8 mouse cellular contexts compared by ENCODE assay signal in the genomic region with DNA sequence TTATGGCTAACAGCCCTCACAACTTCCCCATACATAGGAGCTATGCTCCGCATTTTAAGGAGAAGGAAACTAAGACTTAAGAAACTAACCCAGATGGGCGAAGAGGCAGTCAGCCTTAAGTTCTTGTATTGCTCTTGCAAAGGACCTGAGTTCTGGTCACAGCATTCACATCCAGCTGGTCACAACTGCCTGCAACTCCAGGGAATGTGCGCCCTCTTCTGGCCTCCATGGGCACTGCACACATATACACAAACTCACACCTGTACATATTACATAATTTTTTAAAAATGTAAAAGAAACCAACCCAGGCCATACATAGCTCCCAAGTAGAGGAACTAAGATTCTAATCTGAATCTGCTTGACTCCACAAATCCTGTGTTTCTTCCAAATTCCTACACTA. TPM values are rescaled to one million over a fixed set of nuclear protein-coding genes. Genes with fewer than 3 reads are reported as not detected.
DNase-seq lines count a peak whose midpoint lies in the region; ATAC-seq and TF ChIP-seq lines count a peak whose summit lies in the region.
"Had no signal": no experiment of that assay in that cellular context is flagged by ENCODE, and none has a peak within 500 bp of the region (broad histone marks: within the 10 kb centered on the region; RNA-seq: fewer than 3 reads in every experiment).

No protein-coding gene starts in this region.

- H3K27me3 ChIP-seq in forebrain, embryonic 12.5 days = no peaks in the 10 kb centered on the region
- H3K27me3 ChIP-seq in heart, embryonic 12.5 days (replicated peaks) = no peaks in the 10 kb centered on the region

- no peaks in the 10 kb centered on the region for H3K36me3 ChIP-seq in ES-E14 (ENCODE audit: control insufficient read depth, insufficient read depth, low read length, poor library complexity, severe bottlenecking)
- H3K36me3 ChIP-seq in forebrain, embryonic 12.5 days (replicated peaks) = no peaks in the 10 kb centered on the region
- H3K36me3 ChIP-seq in heart, embryonic 12.5 days = no peaks in the 10 kb centered on the region
- H3K36me3 ChIP-seq: limb, embryonic 13.5 days had no signal

- in situ Hi-C loops in ES-E14 (cut with MboI; ENCODE audit: low sequenced_read_pairs in 2 of 2, unreplicated experiment in 2 of 2) = loop anchor here in 1 of 2 experiments (10.0 kb wide), 1 partner anchor 112 kb away; no protein-coding TSS in a partner anchor

- H3K9ac ChIP-seq in ES-E14 (ENCODE audit: insufficient read depth, low read depth, low read length, poor library complexity, severe bottlenecking) = no peak overlapping the region
- no peak overlapping the region for H3K9ac ChIP-seq in forebrain, embryonic 12.5 days
- no peak overlapping the region for H3K9ac ChIP-seq in heart, embryonic 12.5 days
- H3K9ac ChIP-seq: limb, embryonic 13.5 days had no signal

- ATAC-seq in megakaryocyte, adult 5-6 weeks (ENCODE audit: poor library complexity, severe bottlenecking) = 0 out of 2 replicates have a peak, but pooled peaks have one; percentile 33
- no peak for ATAC-seq in forebrain, embryonic 12.5 days (ENCODE audit: low FRiP score)
- ATAC-seq in heart, embryonic 12.5 days (ENCODE audit: insufficient number of reproducible peaks, low FRiP score) = no peak

- H3K9me3 ChIP-seq in ES-E14 (ENCODE audit: control insufficient read depth, insufficient read depth, low read depth, low read length) = no peaks in the 10 kb centered on the region
- H3K9me3 ChIP-seq in forebrain, embryonic 12.5 days = no peaks in the 10 kb centered on the region
- H3K9me3 ChIP-seq in heart, embryonic 12.5 days (replicated peaks) = no peaks in the 10 kb centered on the region
- H3K9me3 ChIP-seq: limb, embryonic 13.5 days had no signal

- intact Hi-C loops in left cerebral cortex, adult 2 months (cut with DNase I) = no loop called here

- 52% methylated on average over 3 of the region's 3 CpGs for WGBS in bone marrow, adult 2 months
- WGBS in forebrain, embryonic 12.5 days = 56% methylated on average over 3 of the region's 3 CpGs
- WGBS in heart, embryonic 12.5 days = 50% methylated on average over 3 of the region's 3 CpGs

- TF ChIP-seq POLR2A in bone marrow, adult 2 months (IDR thresholded peaks at IDR 0.05; ENCODE audit: borderline replicate concordance, control insufficient read depth, low read depth, low read length) = no peak

- H3K4me3 ChIP-seq in left cerebral cortex, adult 2 months = no peak overlapping the region
- H3K4me3 ChIP-seq in ES-E14 (ENCODE audit: insufficient read depth in 1 of 2, low read depth in 1 of 2, low read length in 2 of 2, poor library complexity in 1 of 2, severe bottlenecking in 1 of 2) = no peak overlapping the region
- H3K4me3 ChIP-seq in bone marrow, adult 2 months (replicated peaks; ENCODE audit: control insufficient read depth, low read depth, low read length) = no peak overlapping the region
- H3K4me3 ChIP-seq in forebrain, embryonic 12.5 days (replicated peaks) = no peak overlapping the region
- H3K4me3 ChIP-seq in heart, embryonic 12.5 days = no peak overlapping the region
- H3K4me3 ChIP-seq: limb, embryonic 13.5 days had no signal

- no peak overlapping the region for H3K27ac ChIP-seq in left cerebral cortex, adult 2 months
- H3K27ac ChIP-seq in ES-E14 (ENCODE audit: insufficient read depth, low read depth, low read length, poor library complexity, severe bottlenecking) = no peak overlapping the region
- no peak overlapping the region for H3K27ac ChIP-seq in bone marrow, adult 2 months (ENCODE audit: control insufficient read depth, insufficient read depth, low read depth, low read length, poor library complexity)
- no peak overlapping the region for H3K27ac ChIP-seq in forebrain, embryonic 12.5 days
- H3K27ac ChIP-seq in heart, embryonic 12.5 days (ENCODE audit: poor library complexity, severe bottlenecking) = no peak overlapping the region
- H3K27ac ChIP-seq: limb, embryonic 13.5 days had no signal

- TF ChIP-seq CTCF in left cerebral cortex, adult 2 months (IDR thresholded peaks at IDR 0.05) = peak; percentile 32
- peak; percentile 79 for TF ChIP-seq CTCF in bone marrow, adult 2 months (IDR thresholded peaks at IDR 0.05; ENCODE audit: control insufficient read depth, insufficient read depth, low read length)

- H3K4me1 ChIP-seq in ES-E14 (ENCODE audit: control insufficient read depth in 2 of 2, insufficient read depth in 2 of 2, low read length in 2 of 2, poor library complexity in 1 of 2) = no peaks in the 10 kb centered on the region
- no peaks in the 10 kb centered on the region for H3K4me1 ChIP-seq in bone marrow, adult 2 months (ENCODE audit: control insufficient read depth, insufficient read depth, low read length)
- H3K4me1 ChIP-seq in forebrain, embryonic 12.5 days = no peaks in the 10 kb centered on the region
- H3K4me1 ChIP-seq in heart, embryonic 12.5 days (replicated peaks) = no peaks in the 10 kb centered on the region
- H3K4me1 ChIP-seq: limb, embryonic 13.5 days had no signal

- no peak overlapping the region for H3K4me2 ChIP-seq in forebrain, embryonic 12.5 days
- H3K4me2 ChIP-seq in heart, embryonic 12.5 days = no peak overlapping the region
- H3K4me2 ChIP-seq: limb, embryonic 13.5 days had no signal

- DNase-seq in left cerebral cortex, adult 2 months (ENCODE audit: extremely low spot score in 1 of 2, low spot score in 2 of 2) = no peak
- DNase-seq in left cerebral cortex, adult 18-20 months (ENCODE audit: low spot score in 2 of 2) = no peak
- DNase-seq in ES-E14 (ENCODE audit: low read depth, low spot score) = peak; percentile 49

TF ChIP-seq in ES-E14, 5 proteins besides CTCF, POLR2A, EP300 and RAD21:
- TF ChIP-seq ZNF384 (IDR thresholded peaks at IDR 0.05; ENCODE audit: low read depth, low read length) (no peak), ZC3H11A (IDR thresholded peaks at IDR 0.05; ENCODE audit: borderline replicate concordance, low read depth, low read length) (peak; percentile 83)

RNA-seq across cellular contexts. Expression of a gene that starts 14.8 kb away (rescaled TPM):
- 10 to 100 TPM; 13.3 to 15.2 TPM for total RNA-seq in left cerebral cortex, adult 2 months (2021)
- 10 to 100 TPM; 14.0 to 15.0 TPM for total RNA-seq in left cerebral cortex, adult 18-20 months (2021)
- 33.9 and 44.1 TPM in 2 replicates for total RNA-seq in ES-E14 (2012; rRNA removed)
- polyA plus RNA-seq in bone marrow, adult 2 months (2011; ENCODE audit: insufficient read depth, insufficient read length, low replicate concordance, missing spikeins) = 12.6 and 19.4 TPM in 2 replicates
- total RNA-seq in megakaryocyte, adult 5-6 weeks (2015) = 28.1 and 30.5 TPM in 2 replicates
- 53.3 and 62.9 TPM in 2 replicates for total RNA-seq in megakaryocyte, adult 5-6 weeks (2017)
- 43.3 and 44.2 TPM in 2 replicates for polyA plus RNA-seq in forebrain, embryonic 12.5 days (2016; fragmentation: Nextera tagmentation; extraction: Ambion mirVana)
- polyA plus RNA-seq in heart, embryonic 12.5 days (2016; fragmentation: Nextera tagmentation; extraction: Ambion mirVana) = 24.1 and 25.1 TPM in 2 replicates

RNA-seq across cellular contexts. Expression of a gene that starts 37.1 kb away (rescaled TPM):
- total RNA-seq in left cerebral cortex, adult 2 months (2021) = 10 to 100 TPM; 61.2 to 61.3 TPM
- total RNA-seq in left cerebral cortex, adult 18-20 months (2021) = 10 to 100 TPM; 62.3 to 63.3 TPM
- 8.6 and 10.8 TPM in 2 replicates for total RNA-seq in ES-E14 (2012; rRNA removed)
- 7.8 and 14.2 TPM in 2 replicates for polyA plus RNA-seq in bone marrow, adult 2 months (2011; ENCODE audit: insufficient read depth, insufficient read length, low replicate concordance, missing spikeins)
- 25.7 and 27.7 TPM in 2 replicates for total RNA-seq in megakaryocyte, adult 5-6 weeks (2015)
- 20.6 and 23.8 TPM in 2 replicates for total RNA-seq in megakaryocyte, adult 5-6 weeks (2017)
- polyA plus RNA-seq in forebrain, embryonic 12.5 days (2016; fragmentation: Nextera tagmentation; extraction: Ambion mirVana) = 30.6 and 31.5 TPM in 2 replicates
- polyA plus RNA-seq in heart, embryonic 12.5 days (2016; fragmentation: Nextera tagmentation; extraction: Ambion mirVana) = 11.9 and 15.1 TPM in 2 replicates
